Mouse (Mus musculus) limb, embryonic 11.5 days (tissue): Measurements from ENCODE around the gene Tulp4. TPM values are rescaled to one million over a fixed set of nuclear protein-coding genes. Genes with fewer than 3 reads are reported as not detected.
"Not testable (repeated sequence)": the region's sequence is repeated elsewhere in the genome, so short reads cannot be mapped to it uniquely, and the experiment has no call there.

ENCODE experiments used
- ATAC-seq: fragments of 200-750 bp; cut with Nextera tagmentation; 2 replicates; pipeline ENCODE4 v1.8.0; 2017; ENCODE audit warnings: low read depth; ENCODE audit not compliant: insufficient number of reproducible peaks, low FRiP score, low TSS enrichment
- DNase-seq: peaks from one replicate; pipeline ENCODE4 v3.0.0-alpha.2; 2015; ENCODE audit warnings: low spot score
- H3K27ac ChIP-seq: fragments of 300-500 bp; sonication (generic); replicated peaks from 2 replicates; pipeline ENCODE4 v1.5.1; 2014; ENCODE audit warnings: low read depth, mild to moderate bottlenecking, low read length
- H3K27me3 ChIP-seq: fragments of 300-500 bp; sonication (generic); 2 replicates; pipeline ENCODE4 v1.6.1; 2014; ENCODE audit warnings: mild to moderate bottlenecking, low read length, mixed read lengths; ENCODE audit not compliant: control insufficient read depth, insufficient read depth
- H3K36me3 ChIP-seq: fragments of 300-500 bp; sonication (generic); 2 replicates; pipeline ENCODE4 v1.6.1; 2014; ENCODE audit warnings: mild to moderate bottlenecking, low read length, moderate library complexity, mixed read lengths; ENCODE audit not compliant: control insufficient read depth, insufficient read depth
- H3K4me1 ChIP-seq: fragments of 300-500 bp; sonication (generic); 2 replicates; pipeline ENCODE4 v1.6.1; 2014; ENCODE audit warnings: low read length, mixed read lengths; ENCODE audit not compliant: control insufficient read depth, insufficient read depth
- H3K4me2 ChIP-seq: fragments of 300-500 bp; sonication (generic); 2 replicates; pipeline ENCODE4 v1.6.1; 2014; ENCODE audit warnings: low read depth, mild to moderate bottlenecking, moderate library complexity; ENCODE audit not compliant: severe bottlenecking
- H3K4me3 ChIP-seq: fragments of 300-500 bp; sonication (generic); 2 replicates; pipeline ENCODE4 v1.5.1; 2014; ENCODE audit warnings: low read depth, low read length
- H3K9ac ChIP-seq: fragments of 300-500 bp; sonication (generic); 2 replicates; pipeline ENCODE4 v1.6.1; 2014; ENCODE audit warnings: mild to moderate bottlenecking, low read length
- H3K9me3 ChIP-seq: fragments of 300-500 bp; sonication (generic); 2 replicates; pipeline ENCODE4 v1.6.1; 2016; ENCODE audit warnings: low read length; ENCODE audit not compliant: control insufficient read depth
- WGBS: fragments of 180-500 bp; shearing (Covaris S2); extraction: QIAGEN DNeasy Blood & Tissue Kit; methylation state at CpG from one replicate; pipeline ENCODE4 v1.1.7; 2014; 5-methylcytosine and 5-hydroxymethylcytosine counted together
- polyA plus RNA-seq: library from polyadenylated mRNA; unstranded; fragments of >200 nt; fragmentation: Nextera tagmentation; extraction: Ambion mirVana; gene quantifications from 2 replicates; pipeline ENCODE4 v1.2.1, GENCODE M21; 2014

The Tulp4 gene
- polyA plus RNA-seq, 1 experiment from 2014 or later: 94.9 TPM

- H3K9me3 ChIP-seq, DNase-seq, H3K27ac ChIP-seq, H3K9ac ChIP-seq, H3K4me2 ChIP-seq, H3K4me1 ChIP-seq, H3K36me3 ChIP-seq, H3K27me3 ChIP-seq, H3K4me3 ChIP-seq, ATAC-seq: not testable (repeated sequence)
- 91% methylated on average over 10 of the region's 10 CpGs for WGBS
Measured at GRCm38 (mm10) chr17:6279772-6280171, 173.5 kb downstream of the Tulp4 start.

- not testable (repeated sequence) for DNase-seq, H3K4me3 ChIP-seq, H3K9ac ChIP-seq, H3K4me1 ChIP-seq, H3K27ac ChIP-seq, ATAC-seq, H3K4me2 ChIP-seq, H3K27me3 ChIP-seq, H3K36me3 ChIP-seq, H3K9me3 ChIP-seq
- WGBS: 95% methylated on average over 18 of the region's 19 CpGs
Measured at GRCm38 (mm10) chr17:6280513-6280912, 174.3 kb downstream of the Tulp4 start.

- not testable (repeated sequence) for H3K36me3 ChIP-seq, H3K4me3 ChIP-seq, DNase-seq, H3K27ac ChIP-seq, H3K9me3 ChIP-seq, H3K4me1 ChIP-seq, ATAC-seq, H3K27me3 ChIP-seq, H3K4me2 ChIP-seq, H3K9ac ChIP-seq
- 90% methylated on average over 7 of the region's 10 CpGs for WGBS
Measured at GRCm38 (mm10) chr17:6283137-6283536, 176.9 kb downstream of the Tulp4 start.

DNA sequence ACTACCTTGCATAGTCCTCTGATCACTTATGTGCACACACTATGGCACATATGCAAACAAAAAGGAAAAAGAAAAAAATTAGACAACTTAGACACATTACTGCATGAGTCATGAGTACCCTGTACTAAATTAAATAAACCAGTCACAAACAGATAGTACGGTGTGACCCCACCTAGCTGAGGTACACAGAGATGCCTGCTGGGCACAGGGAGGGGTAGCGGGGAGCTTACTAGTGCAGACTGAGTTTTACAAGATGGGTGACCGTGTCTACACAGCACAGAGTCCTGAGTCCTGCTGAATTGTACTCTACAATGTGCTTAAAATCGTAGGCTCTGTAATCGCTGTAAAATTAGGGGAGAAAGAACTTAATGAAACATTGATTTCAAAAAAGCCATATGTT, 179.9 kb downstream of the Tulp4 start:
- not testable (repeated sequence) for ATAC-seq, H3K4me1 ChIP-seq, H3K27ac ChIP-seq, H3K9me3 ChIP-seq, H3K4me3 ChIP-seq, H3K4me2 ChIP-seq, H3K36me3 ChIP-seq, DNase-seq, H3K9ac ChIP-seq, H3K27me3 ChIP-seq
- 94% methylated on average over 5 of the region's 5 CpGs for WGBS

GRCm38 (mm10) chr17:6289045-6289444, 182.8 kb downstream of the Tulp4 start:
- H3K9ac ChIP-seq, H3K4me1 ChIP-seq, H3K4me2 ChIP-seq, H3K27me3 ChIP-seq, ATAC-seq, H3K4me3 ChIP-seq, H3K36me3 ChIP-seq, H3K27ac ChIP-seq, H3K9me3 ChIP-seq, DNase-seq: not testable (repeated sequence)
- 90% methylated on average over 9 of the region's 12 CpGs for WGBS

DNA sequence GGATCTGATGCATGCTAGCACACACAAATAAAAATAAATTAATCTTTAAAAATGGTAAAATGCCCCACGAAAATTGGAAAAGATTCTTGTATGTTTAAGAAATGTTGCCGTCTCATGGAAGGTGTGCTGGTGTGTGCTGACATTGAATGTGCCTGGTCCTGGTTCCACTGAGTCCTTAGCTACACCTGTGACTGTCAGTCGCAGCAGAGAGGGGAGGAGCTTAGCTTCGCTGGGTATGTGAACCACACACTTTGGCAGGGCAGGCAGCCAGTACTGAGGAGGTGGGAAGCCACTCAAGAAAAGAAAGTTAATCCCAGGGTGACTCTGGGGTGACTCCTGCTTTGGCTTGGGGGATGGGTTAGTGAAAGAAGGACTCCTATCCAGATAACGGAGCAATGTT, 187.6 kb downstream of the Tulp4 start:
- WGBS: no CpG with 5 or more reads among the region's 5 CpGs
- ATAC-seq, DNase-seq: not testable (repeated sequence)

DNA sequence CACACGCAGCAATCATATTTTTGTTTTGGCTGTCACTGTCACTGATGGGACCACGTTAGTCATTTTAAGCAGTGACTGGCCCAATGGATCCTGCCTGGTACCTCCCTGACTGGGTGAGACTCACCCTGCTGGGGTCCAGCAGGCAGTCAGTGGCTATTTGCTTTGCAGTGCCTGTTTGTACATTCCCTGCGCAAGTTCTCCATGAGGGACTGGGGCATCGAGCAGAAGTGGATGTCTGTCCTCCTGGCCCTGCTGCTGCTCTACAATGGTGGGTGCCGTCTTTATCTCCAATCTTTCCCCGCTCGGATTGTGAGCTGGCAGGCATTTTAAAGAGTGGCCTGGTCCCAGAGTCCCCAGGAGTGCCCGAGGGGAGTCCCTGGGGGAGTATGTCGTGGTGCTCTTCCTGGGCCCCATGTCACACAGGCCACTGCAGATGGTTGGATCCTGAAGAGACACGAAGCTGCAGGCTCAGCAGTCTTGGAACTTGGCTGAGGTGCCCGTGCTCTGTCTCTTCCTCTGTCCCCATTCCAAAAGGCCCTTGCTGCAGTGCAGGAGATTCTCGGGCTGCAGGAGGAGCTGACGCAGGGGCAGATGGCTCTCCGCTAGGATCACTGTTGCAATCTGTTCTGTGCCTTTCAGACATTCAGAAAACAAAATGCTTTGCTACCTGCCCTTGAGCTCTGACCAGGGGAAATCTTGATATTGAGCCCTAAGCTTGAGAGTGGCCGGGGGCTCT, 191.0 kb downstream of the Tulp4 start:
- not testable (repeated sequence) for DNase-seq, H3K27ac ChIP-seq, H3K9ac ChIP-seq, H3K4me3 ChIP-seq, ATAC-seq, H3K4me1 ChIP-seq, H3K36me3 ChIP-seq, H3K9me3 ChIP-seq, H3K27me3 ChIP-seq, H3K4me2 ChIP-seq
- 94% methylated on average over 9 of the region's 15 CpGs for WGBS

More for the DNA sequence above, 187.6 kb downstream of the Tulp4 start:
- H3K4me3 ChIP-seq, H3K4me2 ChIP-seq, H3K27ac ChIP-seq, H3K36me3 ChIP-seq, H3K9ac ChIP-seq, H3K9me3 ChIP-seq, H3K4me1 ChIP-seq, H3K27me3 ChIP-seq: not testable (repeated sequence)

DNA sequence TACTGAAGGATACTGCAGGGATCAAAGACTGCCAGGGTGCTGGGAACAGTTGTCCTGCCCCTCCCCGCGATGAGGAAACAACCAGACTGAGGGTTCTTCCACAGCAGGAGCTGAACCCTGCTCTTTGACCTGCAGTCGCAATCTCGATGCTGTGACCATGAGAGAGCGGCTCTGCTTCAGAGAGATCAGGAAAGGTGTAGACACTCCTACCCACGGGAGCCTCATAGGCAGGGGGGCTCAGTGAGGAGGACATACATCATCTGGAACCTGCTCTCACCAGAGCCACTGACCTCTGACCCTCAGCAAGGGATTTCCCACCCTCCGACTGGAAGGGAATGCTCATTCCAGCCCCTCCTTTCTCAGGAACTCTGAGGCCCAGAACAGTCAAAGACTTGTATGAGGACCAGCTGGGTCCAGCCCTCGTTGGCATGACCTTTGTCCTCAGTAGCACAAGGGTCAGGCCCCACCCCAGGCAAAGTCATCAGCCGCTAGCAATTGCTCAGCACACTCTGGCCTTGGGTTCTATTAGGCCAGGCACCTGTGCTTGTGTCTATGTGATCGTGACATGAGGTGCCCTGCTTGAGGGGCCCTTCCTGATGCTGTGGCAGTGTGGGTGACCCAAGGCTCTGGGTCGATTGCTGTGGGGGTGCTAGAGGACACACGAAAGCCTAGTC, 194.1 kb downstream of the Tulp4 start:
- H3K4me1 ChIP-seq, H3K9ac ChIP-seq, H3K36me3 ChIP-seq, DNase-seq, H3K4me3 ChIP-seq, H3K4me2 ChIP-seq, H3K27ac ChIP-seq, H3K9me3 ChIP-seq, H3K27me3 ChIP-seq, ATAC-seq: not testable (repeated sequence)
- WGBS: 58% methylated on average over 5 of the region's 12 CpGs
